Mouse (Mus musculus): ENCODE measurements around the gene Gatc. TPM values are rescaled to one million over a fixed set of nuclear protein-coding genes. Genes with fewer than 3 reads are reported as not detected.

The Gatc gene
- polyA plus RNA-seq (2015; fragmentation: Illumina TruSeq; extraction: RNeasy Lipid Tissue Mini Kit (QIAGEN cat#74804); ENCODE audit: insufficient read depth, low replicate concordance) = 19.0 TPM

DNA sequence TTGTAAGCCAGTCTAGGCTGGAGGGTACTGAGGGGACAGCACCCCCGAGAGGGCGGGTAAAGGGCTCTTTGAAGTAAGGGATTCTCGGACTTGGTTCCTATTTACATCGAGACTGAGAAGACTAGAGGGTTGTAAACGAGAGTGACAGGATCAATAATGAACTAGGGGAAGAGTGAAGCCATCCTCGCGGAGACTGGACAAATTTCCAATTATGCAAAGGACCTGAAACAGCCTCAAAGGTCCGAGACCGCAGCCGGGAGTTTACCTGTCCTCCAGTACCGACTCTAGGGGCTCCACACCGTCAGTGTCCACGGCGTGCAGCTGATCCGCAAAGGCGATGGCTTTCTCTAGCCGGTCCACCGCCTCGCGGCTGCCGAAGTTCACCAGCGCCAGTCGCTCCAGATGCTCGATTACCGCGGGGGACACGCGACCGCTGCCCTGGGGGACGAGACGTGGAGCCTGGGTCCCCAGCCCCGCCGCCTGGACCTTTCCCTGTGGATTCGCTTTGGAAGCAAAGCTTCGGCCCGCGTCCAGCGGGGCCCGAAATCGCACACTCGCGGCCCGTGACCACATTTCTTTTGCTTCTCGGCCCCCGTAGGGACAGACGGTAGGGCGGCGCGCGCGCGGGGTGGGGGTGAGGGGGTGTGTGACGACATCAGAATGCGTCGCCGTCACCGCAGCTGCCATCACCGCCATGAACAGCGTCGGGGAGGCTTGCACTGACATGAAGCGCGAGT, at the start of gene Gatc, which contains the start of gene Triap1:
TSS of gene Gatc (minus strand) at position 602 of the 737 bp plus-strand sequence.
TSS of gene Triap1 (plus strand) at position 649 of the 737 bp plus-strand sequence.

DNA sequence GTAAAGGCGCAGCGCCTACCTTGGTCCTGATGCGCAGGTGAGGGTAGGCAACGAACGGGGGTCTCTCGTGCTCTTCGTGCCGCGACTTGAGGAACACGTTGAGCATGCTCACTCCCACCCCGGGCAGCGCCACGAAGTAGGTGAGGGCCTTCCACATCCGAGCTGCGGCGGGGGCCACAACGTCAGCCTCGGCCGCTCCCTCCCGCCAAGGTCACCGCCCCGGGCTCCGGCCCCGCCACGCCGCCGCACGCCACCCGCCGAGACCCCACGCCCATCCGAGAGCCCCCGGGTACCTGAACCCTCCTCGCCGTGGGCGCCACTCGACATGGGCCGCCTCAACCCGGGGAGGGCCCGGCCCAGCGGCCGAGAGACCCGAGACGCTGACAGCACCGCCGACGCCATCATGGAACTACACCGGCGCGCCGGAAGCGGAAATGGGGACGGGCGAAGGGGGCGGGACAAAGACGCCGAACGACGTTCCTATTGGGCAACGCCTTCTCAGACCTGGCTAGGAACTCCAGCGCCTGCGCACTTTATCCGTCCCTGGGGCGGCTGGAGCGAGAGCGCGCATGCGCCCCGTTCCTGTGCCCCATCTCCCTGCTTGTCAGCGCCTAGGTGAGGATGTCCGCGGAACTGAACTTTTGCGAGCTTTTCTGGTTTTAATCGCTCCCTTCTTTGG, 7.7 kb upstream of the Gatc start, which contains the start of gene Cox6a1:
TSS of gene Cox6a1 (minus strand) at position 436 of the 679 bp plus-strand sequence.

DNA sequence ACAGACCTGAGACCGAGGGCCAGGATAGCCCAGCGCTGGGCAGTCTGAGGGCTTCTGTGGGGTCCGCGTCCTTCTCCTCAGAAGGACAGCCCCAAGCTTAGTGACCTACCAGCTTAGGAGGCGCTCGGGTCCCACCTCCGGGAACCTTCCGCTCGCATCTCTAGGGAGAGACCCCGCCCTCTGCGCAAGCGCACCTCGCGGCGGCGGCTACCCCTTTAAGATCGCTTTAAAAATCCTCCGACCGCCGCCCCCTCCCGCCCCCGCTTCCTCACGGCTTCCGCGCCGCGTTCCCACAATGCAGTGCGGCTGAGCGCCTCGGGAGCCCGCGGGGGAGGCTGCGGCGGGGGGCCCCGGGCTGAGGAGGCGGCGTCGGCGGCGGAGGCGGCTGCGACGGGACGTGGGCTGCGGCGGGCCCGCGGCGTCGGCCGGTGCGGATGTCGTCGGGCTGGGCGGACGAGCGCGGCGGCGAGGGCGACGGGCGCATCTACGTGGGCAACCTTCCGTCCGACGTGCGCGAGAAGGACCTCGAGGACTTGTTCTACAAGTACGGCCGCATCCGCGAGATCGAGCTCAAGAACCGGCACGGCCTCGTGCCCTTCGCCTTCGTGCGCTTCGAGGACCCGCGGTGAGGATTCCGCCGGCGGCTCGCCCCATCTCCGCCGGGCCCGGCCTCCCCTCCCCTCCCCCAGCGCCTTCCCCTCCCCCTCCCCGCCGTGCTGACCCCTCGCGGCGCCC, 13.9 kb downstream of the Gatc start, which contains the start of gene Srsf9:
TSS of gene Srsf9 (plus strand) at position 303 of the 735 bp plus-strand sequence.

DNA sequence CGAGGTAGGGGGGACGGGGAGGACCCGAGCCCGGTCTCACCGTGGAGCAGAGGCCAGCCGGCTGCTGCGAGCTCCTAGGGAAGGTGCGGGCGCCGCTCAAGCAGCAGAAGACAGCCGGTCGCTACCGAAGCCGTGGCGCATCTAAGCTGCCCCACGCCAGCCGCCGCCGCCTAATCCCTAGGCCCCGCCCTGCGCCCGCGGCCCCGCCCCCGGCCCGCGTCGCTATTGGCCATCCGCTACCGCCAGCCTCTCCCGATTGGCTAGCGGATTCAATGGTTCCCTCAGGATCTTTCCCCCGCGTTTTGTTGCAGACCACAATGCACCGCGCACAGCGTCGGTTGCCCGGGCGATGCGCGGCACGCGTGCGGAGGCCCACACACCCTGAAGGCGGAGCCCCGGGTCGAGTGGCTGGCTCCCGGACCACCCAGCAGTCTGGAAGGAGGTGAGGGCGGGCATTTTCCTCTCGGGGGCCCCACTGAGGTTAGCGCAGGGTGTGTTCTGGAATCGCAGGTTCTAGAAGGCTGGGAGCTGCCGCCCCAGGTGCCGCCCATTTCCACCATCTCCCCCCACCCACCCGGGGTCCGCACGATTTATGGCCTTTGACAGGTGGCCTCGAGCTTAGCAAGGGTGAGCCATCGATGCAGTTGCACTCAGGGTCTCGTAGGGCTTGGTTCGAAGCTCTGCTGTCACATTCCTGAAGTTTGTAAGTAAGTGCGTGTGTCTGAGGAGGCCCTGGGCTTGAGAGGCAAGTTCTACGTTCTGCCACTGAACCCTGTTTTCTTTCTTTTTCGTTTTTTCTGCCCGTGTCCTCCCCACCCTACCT, 40.0 kb downstream of the Gatc start, which contains the start of gene Dynll1:
TSS of gene Dynll1 (minus strand) at position 208 of the 823 bp plus-strand sequence.

Other genes starting within 250 kb of the Gatc start
- not detected for gene Gm10401, start 242.9 kb downstream of the Gatc start, polyA plus RNA-seq (2015; fragmentation: Illumina TruSeq; extraction: RNeasy Lipid Tissue Mini Kit (QIAGEN cat#74804); ENCODE audit: insufficient read depth, low replicate concordance)
- 5.3 TPM for gene Acads, start 221.8 kb downstream of the Gatc start, polyA plus RNA-seq (2015; fragmentation: Illumina TruSeq; extraction: RNeasy Lipid Tissue Mini Kit (QIAGEN cat#74804); ENCODE audit: insufficient read depth, low replicate concordance)
- 26.3 TPM for gene Unc119b, start 206.2 kb downstream of the Gatc start, polyA plus RNA-seq (2015; fragmentation: Illumina TruSeq; extraction: RNeasy Lipid Tissue Mini Kit (QIAGEN cat#74804); ENCODE audit: insufficient read depth, low replicate concordance)
- gene Mlec, start 183.0 kb downstream of the Gatc start, polyA plus RNA-seq (2015; fragmentation: Illumina TruSeq; extraction: RNeasy Lipid Tissue Mini Kit (QIAGEN cat#74804); ENCODE audit: insufficient read depth, low replicate concordance) = 86.7 TPM
- gene Cabp1, start 146.8 kb downstream of the Gatc start, polyA plus RNA-seq (2015; fragmentation: Illumina TruSeq; extraction: RNeasy Lipid Tissue Mini Kit (QIAGEN cat#74804); ENCODE audit: insufficient read depth, low replicate concordance) = 2.0 TPM
- gene Pop5, start 105.3 kb downstream of the Gatc start, polyA plus RNA-seq (2015; fragmentation: Illumina TruSeq; extraction: RNeasy Lipid Tissue Mini Kit (QIAGEN cat#74804); ENCODE audit: insufficient read depth, low replicate concordance) = 72.3 TPM
- gene Rnf10, start 68.3 kb downstream of the Gatc start, polyA plus RNA-seq (2015; fragmentation: Illumina TruSeq; extraction: RNeasy Lipid Tissue Mini Kit (QIAGEN cat#74804); ENCODE audit: insufficient read depth, low replicate concordance) = 126 TPM
- gene Coq5, start 61.5 kb downstream of the Gatc start, polyA plus RNA-seq (2015; fragmentation: Illumina TruSeq; extraction: RNeasy Lipid Tissue Mini Kit (QIAGEN cat#74804); ENCODE audit: insufficient read depth, low replicate concordance) = 24.9 TPM
- 507 TPM for gene Dynll1, start 40.2 kb downstream of the Gatc start, polyA plus RNA-seq (2015; fragmentation: Illumina TruSeq; extraction: RNeasy Lipid Tissue Mini Kit (QIAGEN cat#74804); ENCODE audit: insufficient read depth, low replicate concordance)
- 58.6 TPM for gene Srsf9, start 14.0 kb downstream of the Gatc start, polyA plus RNA-seq (2015; fragmentation: Illumina TruSeq; extraction: RNeasy Lipid Tissue Mini Kit (QIAGEN cat#74804); ENCODE audit: insufficient read depth, low replicate concordance)
- gene Triap1, start within 50 bp of the Gatc start, polyA plus RNA-seq (2015; fragmentation: Illumina TruSeq; extraction: RNeasy Lipid Tissue Mini Kit (QIAGEN cat#74804); ENCODE audit: insufficient read depth, low replicate concordance) = 35.2 TPM
- 153 TPM for gene Cox6a1, start 7.8 kb upstream of the Gatc start, polyA plus RNA-seq (2015; fragmentation: Illumina TruSeq; extraction: RNeasy Lipid Tissue Mini Kit (QIAGEN cat#74804); ENCODE audit: insufficient read depth, low replicate concordance)
- 0.22 TPM for gene Msi1, start 88.4 kb upstream of the Gatc start, polyA plus RNA-seq (2015; fragmentation: Illumina TruSeq; extraction: RNeasy Lipid Tissue Mini Kit (QIAGEN cat#74804); ENCODE audit: insufficient read depth, low replicate concordance)
- gene Pla2g1b, start 125.1 kb upstream of the Gatc start, polyA plus RNA-seq (2015; fragmentation: Illumina TruSeq; extraction: RNeasy Lipid Tissue Mini Kit (QIAGEN cat#74804); ENCODE audit: insufficient read depth, low replicate concordance) = 0.55 TPM
- 17.1 TPM for gene Sirt4, start 143.5 kb upstream of the Gatc start, polyA plus RNA-seq (2015; fragmentation: Illumina TruSeq; extraction: RNeasy Lipid Tissue Mini Kit (QIAGEN cat#74804); ENCODE audit: insufficient read depth, low replicate concordance)
- gene Pxn, start 165.5 kb upstream of the Gatc start, polyA plus RNA-seq (2015; fragmentation: Illumina TruSeq; extraction: RNeasy Lipid Tissue Mini Kit (QIAGEN cat#74804); ENCODE audit: insufficient read depth, low replicate concordance) = 42.2 TPM
- 925 TPM for gene Rplp0, start 218.3 kb upstream of the Gatc start, polyA plus RNA-seq (2015; fragmentation: Illumina TruSeq; extraction: RNeasy Lipid Tissue Mini Kit (QIAGEN cat#74804); ENCODE audit: insufficient read depth, low replicate concordance)
- gene Gcn1l1, start 224.1 kb upstream of the Gatc start, polyA plus RNA-seq (2015; fragmentation: Illumina TruSeq; extraction: RNeasy Lipid Tissue Mini Kit (QIAGEN cat#74804); ENCODE audit: insufficient read depth, low replicate concordance) = 13.0 TPM

Measured in spleen, adult 10 weeks (tissue).